Comparison of ENCODE assay signal across 12 mouse cellular contexts in genomic region chr1:118938206-118938605, GRCm38 (mm10).
DNase-seq lines count a peak whose midpoint lies in the region.
"Had no signal": no experiment of that assay in that cellular context is flagged by ENCODE, and none has a peak within 500 bp of the region (broad histone marks: within the 10 kb centered on the region; RNA-seq: fewer than 3 reads in every experiment).

No protein-coding gene starts in this region.

- intact Hi-C loops in heart, postnatal 10 days (cut with DNase I), result no loop called here

- DNase-seq in adrenal gland, postnatal 25 days, result peak; percentile 27
- no peak for DNase-seq in adrenal gland, adult 8-10 months
- peak; percentile 28 to 41 for DNase-seq in heart, postnatal 10 days
- DNase-seq in heart, adult 8-10 months (ENCODE audit: low spot score), result no peak
- DNase-seq in adrenal gland, postnatal 36 days, result peak; percentile 38 to 49
- peak; percentile 21 for DNase-seq in heart, postnatal 4 days
- no peak for DNase-seq in kidney, adult 11 months
- DNase-seq: B cell, adult 2 months; cerebellum, adult 8-10 months; left cerebral cortex, postnatal 4 days; lung, embryonic 14.5 days; thymus, postnatal 14 days had no signal

Comparison
In these comparisons a context has a peak if more than half of its experiments do, and no peak if none do; other contexts are left out.
1. DNase-seq: peak in adrenal gland, postnatal 25 days (single experiment), heart, postnatal 10 days (2 of 2), adrenal gland, postnatal 36 days (2 of 2) and heart, postnatal 4 days (single experiment); none in adrenal gland, adult 8-10 months (single experiment), heart, adult 8-10 months (single experiment) and kidney, adult 11 months (single experiment).